Mouse (Mus musculus) testis, adult 2 months (tissue): ENCODE results near the gene Kcnn4.

Experiments used
- CTCF ChIP-seq: fragments of 200-500 bp; IDR thresholded peaks from 2 replicates; pipeline ENCODE4 v1.5.1; 2012; ENCODE audit warnings: low read depth, mild to moderate bottlenecking, inconsistent platforms, low read length, moderate library complexity; ENCODE audit not compliant: control insufficient read depth, insufficient read depth, insufficient replicate concordance
- POLR2A ChIP-seq: fragments of 200-500 bp; IDR thresholded peaks from 2 replicates; pipeline ENCODE4 v1.6.1; 2012; ENCODE audit warnings: low read depth, mild to moderate bottlenecking, inconsistent platforms, low read length, moderate library complexity; ENCODE audit not compliant: control insufficient read depth

- TF ChIP-seq POLR2A, result no peak
- peak; percentile 36; the same call in 1 of the 2 replicates for TF ChIP-seq CTCF
Observed at GRCm38 (mm10) chr7:24406528-24407344, 36.7 kb downstream of the Kcnn4 start.
